Mouse (Mus musculus) lung, postnatal 0 days (tissue): ENCODE measurements around the gene Fbln2.

Experiments used
- CTCF ChIP-seq: IDR thresholded peaks from 2 replicates; pipeline ENCODE4 v1.5.1; 2016; ENCODE audit warnings: antibody characterized with exemption, mild to moderate bottlenecking
- EP300 ChIP-seq: IDR thresholded peaks from 2 replicates; pipeline ENCODE4 v1.6.1; 2016; ENCODE audit warnings: antibody characterized with exemption, mild to moderate bottlenecking, control low read depth

- no peak for TF ChIP-seq CTCF
- TF ChIP-seq EP300, result no peak
Observed at GRCm38 (mm10) chr6:91284521-91285449, 72.5 kb downstream of the Fbln2 start.
